Mouse (Mus musculus) megakaryocyte progenitor cell, adult 5-6 weeks (primary cell): ENCODE results near the gene Eif4g3. TPM values are rescaled to one million over a fixed set of nuclear protein-coding genes. Genes with fewer than 3 reads are reported as not detected.
"Not testable (repeated sequence)": the region's sequence is repeated elsewhere in the genome, so short reads cannot be mapped to it uniquely, and the experiment has no call there.

Source experiments
- ATAC-seq: replicated peaks from 2 replicates; pipeline ENCODE4 v1.8.0; 2016; ENCODE audit warnings: mild to moderate bottlenecking, moderate TSS enrichment, inconsistent platforms; ENCODE audit not compliant: poor library complexity
- total RNA-seq, 2 experiments: library from RNA; stranded (forward) in 1 of 2; stranded (reverse) in 1 of 2; fragments of 157-497, 149-512 nt in 1 of 2; fragments of 200-1000 nt in 1 of 2; gene quantifications; 2 replicates each; pipeline versions ENCODE4 v1.2.3 to v1.2.4; 2015 to 2017

Eif4g3 gene
- total RNA-seq (2015) (60.3 and 60.4 TPM in 2 replicates), total RNA-seq (2017) (36.9 and 39.1 TPM in 2 replicates)

GRCm38 (mm10) chr4:137992890-137993289 is at the start of gene Eif4g3:
Eif4g3 (plus strand) TSS chr4:137993022.
- peak; percentile 57 for ATAC-seq

- ATAC-seq: no peak
These were observed 49.3 kb upstream of the Eif4g3 start for GRCm38 (mm10) chr4:137943540-137943939.

- no peak; the same call in 1 of the 2 replicates for ATAC-seq
These were observed 47.4 kb upstream of the Eif4g3 start for GRCm38 (mm10) chr4:137945376-137945775.

DNA sequence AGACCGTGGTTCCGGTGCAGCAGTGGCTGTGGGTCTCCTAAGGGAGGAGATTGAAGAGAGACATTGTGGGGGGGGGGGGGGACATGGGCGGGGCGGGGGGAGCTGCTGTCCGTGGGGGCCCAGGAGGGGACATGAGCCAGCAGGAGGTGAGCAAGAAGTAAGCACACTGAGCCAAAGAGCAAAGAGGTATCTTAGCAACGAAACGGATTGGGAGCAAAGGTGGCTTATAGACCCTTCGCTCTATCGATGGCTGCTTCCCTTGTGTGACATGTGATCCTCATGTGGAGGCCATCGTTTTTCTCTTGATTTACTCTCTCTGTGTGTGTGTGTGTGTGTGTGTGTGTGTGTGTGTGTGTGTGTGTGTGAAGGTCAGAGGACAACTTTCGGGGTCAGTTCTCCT is 46.4 kb upstream of the Eif4g3 start:
- no peak for ATAC-seq

- peak; percentile 49 for ATAC-seq
These were observed 40.0 kb upstream of the Eif4g3 start for GRCm38 (mm10) chr4:137952840-137953239.

GRCm38 (mm10) chr4:137954184-137954583 is 38.6 kb upstream of the Eif4g3 start:
- no peak for ATAC-seq

DNA sequence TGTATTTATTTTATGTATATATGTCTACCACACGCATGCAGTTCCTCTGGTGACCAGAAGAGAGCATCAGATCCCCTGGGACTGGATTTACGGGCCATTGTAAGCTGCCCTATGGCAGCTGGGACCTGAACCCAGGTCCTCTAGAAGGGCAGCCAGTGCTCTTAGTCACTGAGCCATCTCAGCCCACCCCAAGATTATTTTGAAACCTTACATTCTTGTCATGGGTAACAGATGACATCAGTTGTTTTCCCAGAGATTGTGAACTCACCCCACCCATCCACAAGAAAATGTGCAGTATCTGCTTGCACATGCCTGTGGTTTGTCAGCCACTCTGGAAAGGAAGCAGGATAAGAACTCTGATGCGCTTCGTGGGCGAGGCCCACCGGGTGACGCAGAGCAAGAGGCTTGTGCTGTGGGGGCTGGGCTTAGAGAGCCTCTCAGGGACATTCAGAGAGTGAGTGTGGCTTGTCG is 37.9 kb upstream of the Eif4g3 start:
- peak; percentile 96 for ATAC-seq

DNA sequence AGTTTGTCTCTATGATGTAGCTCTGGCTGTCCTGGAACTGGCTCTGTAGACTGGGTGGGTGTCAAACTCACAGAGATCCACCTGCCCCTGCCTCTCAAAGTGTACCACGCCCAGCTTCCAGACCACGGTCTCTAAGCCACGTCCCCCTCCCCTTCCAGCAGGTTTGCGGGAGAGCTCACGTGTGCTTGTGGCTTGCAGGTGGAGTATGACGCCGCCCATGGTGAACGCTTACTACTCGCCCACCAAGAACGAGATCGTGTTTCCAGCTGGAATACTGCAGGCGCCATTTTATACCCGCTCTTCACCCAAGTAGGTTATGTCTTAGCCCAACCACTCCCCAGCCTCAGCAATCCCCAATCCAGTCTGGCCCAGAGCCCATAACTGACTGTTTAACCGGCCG is 36.6 kb upstream of the Eif4g3 start:
- no peak for ATAC-seq

GRCm38 (mm10) chr4:137959889-137960665 is 32.7 kb upstream of the Eif4g3 start:
- ATAC-seq: no peak

GRCm38 (mm10) chr4:137960757-137961156 is 32.1 kb upstream of the Eif4g3 start:
- peak; percentile 18; the same call in 1 of the 2 replicates for ATAC-seq

- ATAC-seq: no peak
These were observed 30.0 kb upstream of the Eif4g3 start for GRCm38 (mm10) chr4:137962643-137963350.

- ATAC-seq: no peak
These were observed 29.4 kb upstream of the Eif4g3 start for GRCm38 (mm10) chr4:137963431-137963830.

GRCm38 (mm10) chr4:137963881-137964584 is 28.8 kb upstream of the Eif4g3 start:
- peak; percentile 74 for ATAC-seq

- ATAC-seq: no peak
These were observed 28.3 kb upstream of the Eif4g3 start for GRCm38 (mm10) chr4:137964585-137964930.

DNA sequence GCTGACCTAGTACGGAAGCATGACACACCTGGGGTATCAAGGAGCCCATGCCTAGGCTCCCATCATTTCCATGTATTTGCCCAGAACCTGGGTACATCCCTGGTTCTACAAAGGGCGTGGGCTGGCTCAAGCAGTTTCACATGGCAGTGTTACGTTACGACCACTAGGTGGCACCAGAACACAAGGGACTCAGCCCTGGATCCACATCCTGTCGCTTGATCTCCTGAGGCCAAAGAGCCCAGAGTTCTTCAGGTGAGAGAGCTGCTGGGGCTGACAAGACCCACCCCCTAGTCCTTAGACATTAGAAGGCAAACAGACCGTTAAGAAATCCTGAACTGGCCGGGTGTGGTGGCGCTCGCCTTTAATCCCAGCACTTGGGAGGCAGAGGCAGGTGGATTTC is 24.6 kb upstream of the Eif4g3 start:
- ATAC-seq: peak; percentile 96

DNA sequence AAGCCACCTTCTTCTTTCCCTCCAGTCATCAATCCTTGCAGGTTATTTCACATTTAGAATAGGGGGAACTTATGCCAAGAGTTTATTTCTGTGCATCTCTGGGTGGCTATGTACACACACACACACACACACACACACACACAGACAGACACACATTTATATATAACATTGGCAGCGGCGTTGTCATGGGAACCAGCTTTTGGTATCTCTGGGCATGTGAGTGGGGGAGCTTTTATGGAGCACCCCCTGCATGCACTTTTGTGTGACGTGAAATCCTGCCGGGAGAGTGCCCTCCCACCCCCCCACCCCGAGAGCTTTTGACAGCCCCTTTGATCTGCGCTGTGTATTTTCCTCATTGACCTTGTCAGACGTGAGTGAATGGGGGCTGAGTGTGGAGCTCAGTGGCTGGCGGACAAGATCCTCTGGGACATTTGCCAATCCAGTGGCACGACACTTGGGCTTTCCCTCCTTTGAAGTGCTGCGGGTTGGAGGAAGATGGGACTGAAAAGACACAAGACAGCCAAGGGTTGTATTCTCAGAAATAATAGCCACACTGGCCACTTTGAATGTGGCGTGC is 22.1 kb upstream of the Eif4g3 start:
- not testable (repeated sequence) for ATAC-seq

DNA sequence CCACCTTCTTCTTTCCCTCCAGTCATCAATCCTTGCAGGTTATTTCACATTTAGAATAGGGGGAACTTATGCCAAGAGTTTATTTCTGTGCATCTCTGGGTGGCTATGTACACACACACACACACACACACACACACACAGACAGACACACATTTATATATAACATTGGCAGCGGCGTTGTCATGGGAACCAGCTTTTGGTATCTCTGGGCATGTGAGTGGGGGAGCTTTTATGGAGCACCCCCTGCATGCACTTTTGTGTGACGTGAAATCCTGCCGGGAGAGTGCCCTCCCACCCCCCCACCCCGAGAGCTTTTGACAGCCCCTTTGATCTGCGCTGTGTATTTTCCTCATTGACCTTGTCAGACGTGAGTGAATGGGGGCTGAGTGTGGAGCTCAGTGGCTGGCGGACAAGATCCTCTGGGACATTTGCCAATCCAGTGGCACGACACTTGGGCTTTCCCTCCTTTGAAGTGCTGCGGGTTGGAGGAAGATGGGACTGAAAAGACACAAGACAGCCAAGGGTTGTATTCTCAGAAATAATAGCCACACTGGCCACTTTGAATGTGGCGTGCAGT is 17.9 kb upstream of the Eif4g3 start:
- not testable (repeated sequence) for ATAC-seq

GRCm38 (mm10) chr4:137979066-137979644 is 13.7 kb upstream of the Eif4g3 start:
- not testable (repeated sequence) for ATAC-seq

DNA sequence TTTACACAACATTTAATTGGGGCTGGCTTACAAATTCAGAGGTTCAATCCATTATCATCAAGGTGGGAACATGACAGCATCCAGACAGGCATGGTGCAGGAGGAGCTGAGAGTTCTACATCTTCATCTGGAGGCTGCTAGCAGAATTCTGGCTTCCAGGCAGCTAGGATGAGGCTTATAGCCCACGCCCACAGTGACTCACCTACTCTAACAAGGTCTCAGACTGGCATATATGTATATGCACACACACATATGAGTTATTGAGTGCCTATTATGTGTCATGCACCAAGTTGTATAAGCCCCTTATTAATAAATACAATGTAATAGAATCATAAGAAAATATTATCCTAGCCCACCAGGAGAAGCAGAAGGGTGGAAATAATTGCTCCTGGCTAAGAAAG is 10.0 kb upstream of the Eif4g3 start:
- ATAC-seq: no peak

DNA sequence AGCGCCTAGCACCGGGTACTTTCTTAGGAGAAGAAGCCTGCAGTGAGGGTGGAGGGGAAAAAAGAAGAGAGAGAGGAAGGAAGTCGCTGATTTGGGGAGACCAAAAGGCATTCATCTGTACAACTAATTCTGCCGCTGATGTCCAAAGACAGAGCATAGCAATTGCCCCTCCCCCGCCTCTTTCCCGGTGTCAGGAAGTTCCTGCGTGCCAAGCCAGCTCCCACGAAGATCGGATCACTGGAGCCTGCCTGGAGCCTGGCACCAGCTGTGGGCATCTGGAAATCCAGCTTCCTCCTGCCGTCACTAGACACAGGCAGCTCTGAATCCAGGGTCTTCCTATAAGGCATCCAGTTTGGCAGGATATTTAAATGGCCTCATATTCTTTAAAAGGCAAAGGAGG is 8.6 kb upstream of the Eif4g3 start:
- ATAC-seq: no peak
